Mouse (Mus musculus) T-helper 1 cell (primary cell): ENCODE data around the gene Zscan5b.
"Not testable (repeated sequence)": the region's sequence is repeated elsewhere in the genome, so short reads cannot be mapped to it uniquely, and the experiment has no call there.

Experiments
- in situ Hi-C: fragments of 300-600 bp; cut with MboI, MseI; formaldehyde crosslinking; loops from one replicate; pipeline ENCODE4 v1.15.1; 2025; ENCODE audit warnings: high pct_unique_total_duplicates

Zscan5b gene

GRCm38 (mm10) chr7:6244361-6245292, 22.5 kb downstream of the Zscan5b start:
- in situ Hi-C loops = no loop called here

GRCm38 (mm10) chr7:6252410-6252809, 30.3 kb downstream of the Zscan5b start, which contains the start of gene Epp13:
Gene Epp13 (plus strand): TSS chr7:6252710.
- in situ Hi-C loops = no loop called here

GRCm38 (mm10) chr7:6254451-6254850, 32.4 kb downstream of the Zscan5b start:
- in situ Hi-C loops = no loop called here

GRCm38 (mm10) chr7:6257386-6257785, 35.3 kb downstream of the Zscan5b start:
- in situ Hi-C loops = no loop called here

- in situ Hi-C loops = no loop called here
Measured at GRCm38 (mm10) chr7:6258232-6259220, 36.4 kb downstream of the Zscan5b start.

GRCm38 (mm10) chr7:6260004-6260403, 37.9 kb downstream of the Zscan5b start:
- in situ Hi-C loops = not testable (repeated sequence)

GRCm38 (mm10) chr7:6262120-6262519, 40.0 kb downstream of the Zscan5b start:
- in situ Hi-C loops = no loop called here

- in situ Hi-C loops = no loop called here
Measured at GRCm38 (mm10) chr7:6262984-6263383, 40.9 kb downstream of the Zscan5b start.

- in situ Hi-C loops = no loop called here
Measured at GRCm38 (mm10) chr7:6265695-6266094, 43.6 kb downstream of the Zscan5b start.

GRCm38 (mm10) chr7:6277906-6278305, 55.8 kb downstream of the Zscan5b start:
- in situ Hi-C loops = no loop called here

GRCm38 (mm10) chr7:6282749-6283148, 60.7 kb downstream of the Zscan5b start:
- in situ Hi-C loops = loop anchor here (10.0 kb wide), 1 partner anchor 128 kb away; the partner anchor contains the start of gene Zfp787

- in situ Hi-C loops = loop anchor here (10.0 kb wide), 1 partner anchor 129 kb away; the partner anchor contains the start of gene Zfp787
Measured at GRCm38 (mm10) chr7:6283451-6284075, 61.5 kb downstream of the Zscan5b start.

GRCm38 (mm10) chr7:6284442-6285012, 62.4 kb downstream of the Zscan5b start:
- in situ Hi-C loops = loop anchor here (5.0 to 10.0 kb wide), 2 partner anchors 130 to 1013 kb away; partner anchors contain the start of gene Zfp787

- in situ Hi-C loops = loop anchor here (5.0 to 10.0 kb wide), 2 partner anchors 131 to 1012 kb away; partner anchors contain the start of gene Zfp787
Measured at GRCm38 (mm10) chr7:6285366-6285765, 63.3 kb downstream of the Zscan5b start.

- in situ Hi-C loops = loop anchor here (5.0 to 10.0 kb wide), 2 partner anchors 131 to 1011 kb away; partner anchors contain the start of gene Zfp787
Measured at GRCm38 (mm10) chr7:6285842-6286705, 64.0 kb downstream of the Zscan5b start, which contains the start of gene Zfp667. Gene Zfp667 (plus strand): TSS chr7:6286579.

GRCm38 (mm10) chr7:6286921-6287531, 64.9 kb downstream of the Zscan5b start:
- in situ Hi-C loops = loop anchor here (5.0 to 10.0 kb wide), 2 partner anchors 132 to 1010 kb away; partner anchors contain the start of gene Zfp787
